Mouse (Mus musculus) adrenal gland, adult 10 weeks (tissue): ENCODE measurements around the gene Slc7a10. TPM values are rescaled to one million over a fixed set of nuclear protein-coding genes. Genes with fewer than 3 reads are reported as not detected.

Source experiments
- polyA plus RNA-seq: library from polyadenylated mRNA; stranded (reverse); fragments of 350-450 nt; fragmentation: Illumina TruSeq; extraction: RNeasy Lipid Tissue Mini Kit (QIAGEN cat#74804); gene quantifications from one replicate; pipeline ENCODE4 v1.2.3, GENCODE M21; 2014; ENCODE audit warnings: low read depth, low replicate concordance

Slc7a10 gene
- polyA plus RNA-seq: 0.87 TPM

DNA sequence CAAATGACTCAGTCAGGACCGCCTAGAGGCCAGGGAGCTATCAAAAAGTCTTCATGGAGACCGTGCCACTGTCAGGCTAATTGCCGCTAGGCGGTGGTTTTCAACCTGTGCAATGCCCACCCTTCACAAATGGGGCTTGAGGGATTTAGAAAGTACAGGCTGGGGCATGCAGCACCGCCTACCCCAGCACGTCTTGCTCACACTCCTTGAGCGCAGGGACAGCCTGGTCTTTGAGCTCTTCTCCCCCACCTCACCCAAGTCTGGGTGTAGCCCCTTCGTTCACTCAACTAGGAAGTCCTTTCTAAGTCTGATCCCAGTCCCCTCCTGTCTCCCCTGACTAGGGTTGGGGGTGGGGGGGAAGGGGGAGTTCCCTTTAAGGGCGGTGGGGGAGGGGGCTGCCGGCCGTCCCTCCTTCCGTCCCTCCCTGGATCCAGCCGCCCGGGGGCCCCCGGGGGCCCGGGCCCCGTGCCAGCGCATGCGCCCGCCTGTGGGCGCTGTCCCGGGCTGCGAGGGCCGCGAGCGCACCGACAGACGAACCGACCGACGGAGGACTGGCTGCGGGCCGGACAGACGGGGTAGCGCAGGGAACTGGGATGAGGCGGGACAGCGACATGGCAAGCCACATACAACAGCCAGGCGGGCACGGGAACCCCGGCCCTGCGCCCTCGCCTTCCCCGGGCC, at the start of gene Slc7a10:
Gene Slc7a10, plus strand, starts transcription at position 497 of the 681 bp plus-strand sequence.

DNA sequence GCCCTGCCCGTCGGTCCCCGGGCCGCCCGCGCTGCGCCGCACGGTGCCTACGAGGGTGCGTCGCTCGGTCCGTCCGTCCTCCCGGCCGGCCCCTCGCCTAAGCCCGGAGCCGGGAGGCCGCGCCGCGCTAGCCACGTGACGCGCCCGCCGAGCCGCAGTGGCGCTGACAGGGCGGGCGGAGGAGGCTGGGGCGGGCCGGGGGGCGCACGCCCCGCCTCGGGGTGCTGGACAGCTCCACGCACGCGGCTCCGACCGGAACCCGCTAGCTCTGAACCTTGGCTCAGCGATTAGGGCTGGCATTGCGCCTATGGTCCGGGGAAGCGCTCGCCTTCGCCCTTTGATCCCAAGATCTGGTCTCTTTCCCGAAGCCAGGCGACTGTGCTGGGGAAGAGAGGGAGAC, 29.0 kb downstream of the Slc7a10 start, which contains the start of gene Lrp3:
Gene Lrp3, minus strand, starts transcription at position 274 of the 400 bp plus-strand sequence.

Other genes starting within 250 kb of the Slc7a10 start
- 75.6 TPM for gene Cebpg, start 129.8 kb upstream of the Slc7a10 start, polyA plus RNA-seq
- 17.2 TPM for gene Cebpa, start 67.1 kb upstream of the Slc7a10 start, polyA plus RNA-seq
- gene Lrp3, start 29.1 kb downstream of the Slc7a10 start, polyA plus RNA-seq: 0.99 TPM
- 12.3 TPM for gene Gpatch1, start 132.1 kb downstream of the Slc7a10 start, polyA plus RNA-seq
- 2.3 TPM for gene Rhpn2, start 147.8 kb downstream of the Slc7a10 start, polyA plus RNA-seq
- gene Faap24, start 210.5 kb downstream of the Slc7a10 start, polyA plus RNA-seq: 3.7 TPM
- gene Cep89, start 210.7 kb downstream of the Slc7a10 start, polyA plus RNA-seq: 8.6 TPM